Mouse (Mus musculus) ES-CJ7 (cell line): Measurements from ENCODE around the gene Med27.

Experiments used
- DNase-seq: peaks from one replicate; pipeline ENCODE4 v3.0.0; 2011; ENCODE audit warnings: low read depth, low spot score

The Med27 gene

GRCm38 (mm10) chr2:29391996-29392395 lies 45.4 kb downstream of the Med27 start:
- no peak for DNase-seq

DNA sequence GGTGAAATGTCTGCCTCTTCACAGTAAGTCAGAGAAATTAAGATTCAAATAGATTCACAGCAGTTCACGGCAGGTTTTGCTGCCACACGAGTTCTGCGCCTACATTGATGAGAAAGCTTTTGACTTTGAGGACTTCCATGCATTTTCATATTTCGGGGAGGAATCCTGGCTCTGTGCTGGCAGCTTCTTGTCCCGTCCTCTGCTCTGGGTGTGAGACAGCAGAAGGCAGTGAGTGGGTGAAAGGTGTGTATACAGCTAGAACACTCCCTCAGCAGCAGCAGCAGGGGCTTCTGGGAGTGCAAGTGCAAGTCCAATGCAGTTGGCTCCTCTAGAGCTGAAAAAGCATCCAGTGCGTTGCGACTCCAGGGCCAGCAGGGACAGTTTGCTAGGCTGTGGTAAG lies 53.6 kb downstream of the Med27 start:
- DNase-seq: no peak

DNA sequence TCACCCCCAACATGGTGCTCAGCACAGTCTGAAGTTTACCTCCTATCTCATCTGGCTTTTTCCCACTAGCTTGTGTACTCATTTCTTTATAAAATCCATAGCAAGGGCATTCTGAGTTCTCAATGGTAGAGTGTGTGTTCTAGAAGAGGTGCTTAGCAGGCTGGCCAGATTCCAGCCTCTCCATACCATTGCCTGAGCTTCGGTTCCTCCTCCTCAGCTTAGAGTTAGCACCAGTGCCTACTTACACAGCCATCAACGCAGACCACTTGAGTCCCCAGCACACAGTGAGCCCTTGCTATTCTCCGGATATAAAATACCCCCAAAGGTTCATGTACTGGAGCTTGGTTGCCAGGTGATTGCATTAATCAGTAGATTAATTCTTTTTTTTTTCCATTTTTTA lies 54.2 kb downstream of the Med27 start:
- no peak for DNase-seq

DNA sequence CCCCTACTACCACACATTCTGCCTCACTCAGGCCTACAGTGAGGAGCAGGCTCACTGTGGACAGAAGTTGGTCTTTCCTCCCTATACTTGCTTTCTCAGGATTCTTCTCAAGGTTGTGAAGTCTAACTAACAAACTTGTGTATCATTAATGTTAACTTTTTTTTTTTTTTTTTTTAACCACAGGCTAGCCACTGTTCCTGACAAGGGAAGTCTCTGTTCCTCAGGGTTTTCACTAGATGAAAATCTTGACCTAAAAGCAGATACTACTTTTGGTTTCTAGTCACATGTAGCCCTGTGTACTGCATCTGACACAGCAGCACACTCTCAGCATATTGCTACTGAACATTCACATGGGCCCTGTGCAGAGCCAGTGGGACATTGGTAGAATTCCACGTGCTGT lies 55.2 kb downstream of the Med27 start:
- DNase-seq: no peak

DNA sequence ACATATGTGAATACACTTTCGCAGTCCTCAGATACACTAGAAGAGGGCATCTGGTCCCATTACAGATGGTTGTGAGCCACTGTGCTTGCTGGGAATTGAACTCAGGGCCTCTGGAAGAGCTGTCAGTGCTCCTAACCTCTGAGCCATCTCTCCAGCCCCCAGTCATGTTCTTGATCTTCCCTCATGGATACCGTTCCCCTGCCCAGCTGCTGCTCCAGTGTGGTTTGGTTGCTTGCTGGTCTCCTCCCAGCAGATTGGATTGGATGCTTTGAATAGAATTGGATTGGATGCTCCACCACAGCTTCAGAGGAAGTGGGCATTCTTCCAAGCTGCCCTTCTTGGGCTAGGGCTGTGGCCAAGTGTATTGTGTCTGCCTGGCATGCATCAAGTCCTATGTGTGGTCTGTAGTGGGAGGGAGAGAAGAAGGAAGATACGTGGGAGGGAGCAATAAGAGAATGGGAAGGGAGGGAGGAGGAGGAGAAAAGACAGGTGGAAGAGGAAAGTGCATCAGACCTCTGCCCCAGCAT lies 56.0 kb downstream of the Med27 start:
- no peak for DNase-seq

DNA sequence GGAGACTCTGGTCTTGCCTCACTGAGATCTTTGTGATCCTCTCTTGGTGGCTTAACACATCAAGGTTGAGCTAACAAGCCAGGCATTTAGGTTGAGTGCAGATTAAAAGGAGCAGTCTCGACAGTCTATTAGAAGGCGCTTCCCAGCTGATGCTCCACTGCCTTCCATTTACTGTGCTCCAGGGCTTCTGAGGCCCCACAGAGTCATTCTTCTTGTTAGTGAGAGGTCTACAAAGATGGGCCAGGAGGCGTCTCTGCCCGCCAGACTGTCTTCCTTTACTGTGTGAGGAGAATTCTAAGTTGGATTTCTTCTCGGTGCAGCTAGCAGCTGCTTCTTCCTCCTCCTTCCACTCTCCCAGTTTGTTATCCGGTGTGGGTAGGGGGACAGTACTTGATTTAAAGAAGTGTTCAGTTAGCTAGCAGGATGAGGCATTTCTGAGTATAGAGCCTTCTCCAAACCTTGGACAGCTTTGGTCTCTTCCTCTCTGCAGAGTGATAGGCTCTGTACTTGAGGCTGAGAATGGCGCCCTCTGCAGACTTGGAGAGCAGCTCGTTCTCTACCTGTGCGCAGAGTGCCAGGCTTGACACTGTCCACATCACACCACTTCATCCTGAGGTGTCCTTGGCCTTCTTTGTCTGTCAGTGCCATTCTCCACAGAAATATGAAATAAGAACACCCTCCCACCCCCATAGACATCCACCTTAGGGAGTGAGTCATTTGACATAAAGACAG lies 57.3 kb downstream of the Med27 start:
- peak; percentile 21 for DNase-seq

DNA sequence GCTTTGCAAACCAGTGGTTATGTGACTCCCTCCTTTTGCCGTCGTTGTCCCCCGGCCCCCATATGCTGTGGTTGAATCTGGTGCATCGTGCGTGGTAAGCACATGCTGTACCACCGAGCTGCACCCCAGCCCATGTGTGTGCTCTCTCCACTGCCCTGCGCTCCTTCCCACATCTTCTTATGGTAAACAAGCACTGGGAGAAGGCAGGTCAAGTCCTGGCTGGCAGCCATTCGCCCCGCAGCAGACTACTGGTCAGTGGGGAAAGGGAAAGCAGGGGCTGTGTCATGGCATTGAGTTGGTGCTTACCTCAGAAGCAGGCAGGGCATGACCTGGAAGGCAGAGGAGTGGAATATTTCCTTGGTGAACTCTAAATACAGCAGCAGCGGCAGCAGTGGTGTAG lies 58.3 kb downstream of the Med27 start:
- DNase-seq: no peak

DNA sequence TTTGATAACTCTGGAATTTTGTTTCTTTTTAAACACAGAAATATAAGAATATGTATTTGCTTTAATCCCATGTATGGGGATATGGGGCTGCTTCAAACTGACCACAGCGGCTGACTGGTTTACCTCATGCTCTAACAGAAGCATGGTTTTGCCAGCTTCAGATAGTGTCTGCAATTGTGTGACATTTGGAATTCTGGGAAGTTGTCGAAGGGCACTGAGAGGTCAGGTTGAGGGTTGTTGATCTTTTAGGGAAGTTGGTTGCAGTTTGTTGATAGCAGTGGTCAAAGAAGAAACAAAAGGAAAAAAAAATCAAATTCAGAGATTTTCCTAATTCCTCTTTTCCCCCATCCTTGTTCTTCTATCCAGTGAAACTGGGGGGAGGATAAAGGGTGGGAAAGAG lies 59.2 kb downstream of the Med27 start:
- no peak for DNase-seq

DNA sequence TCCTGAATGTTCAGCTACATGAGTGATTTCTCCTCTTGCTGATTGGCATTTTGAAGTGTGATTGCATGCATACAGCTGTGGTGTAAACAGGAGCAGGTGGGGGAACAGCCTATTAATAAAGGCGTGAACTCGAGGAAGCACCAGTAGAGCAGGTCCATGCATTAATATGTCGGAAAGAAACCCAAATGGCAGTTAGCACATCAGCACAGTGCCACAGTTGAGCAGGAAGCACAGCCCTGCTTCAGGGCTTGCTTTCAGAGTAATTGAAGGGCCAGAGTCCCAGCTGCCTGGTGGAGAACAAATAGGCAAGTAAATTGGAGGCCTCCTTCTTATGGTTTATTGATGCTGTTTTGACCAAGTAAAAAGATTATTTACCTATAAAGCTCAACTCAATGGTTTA lies 60.7 kb downstream of the Med27 start:
- DNase-seq: no peak

DNA sequence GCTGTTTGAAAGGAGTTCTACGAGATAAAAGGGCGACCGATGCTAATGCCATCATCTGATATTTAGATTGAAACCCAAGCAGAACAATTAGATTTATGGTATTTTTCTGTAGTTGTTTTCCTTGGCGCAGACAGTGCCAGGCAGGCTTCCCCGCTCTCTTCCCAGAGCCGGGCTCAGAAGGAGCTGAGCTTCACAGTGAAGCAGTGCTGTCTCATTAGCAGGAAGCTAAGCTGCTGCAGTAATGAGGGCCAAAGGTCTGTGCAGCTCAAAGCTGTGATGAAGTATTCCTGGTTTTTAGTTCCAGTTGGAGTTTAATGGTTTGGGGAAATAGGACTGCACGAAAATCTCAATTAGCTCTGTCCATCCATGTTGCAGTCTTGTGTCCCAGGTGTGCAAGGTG lies 61.1 kb downstream of the Med27 start:
- no peak for DNase-seq

- no peak for DNase-seq
Measured at GRCm38 (mm10) chr2:29410884-29411283, 64.3 kb downstream of the Med27 start.

- no peak for DNase-seq
Measured at GRCm38 (mm10) chr2:29412458-29412857, 65.8 kb downstream of the Med27 start.

- peak; percentile 31 for DNase-seq
Measured at GRCm38 (mm10) chr2:29413259-29413993, 66.8 kb downstream of the Med27 start.

- no peak for DNase-seq
Measured at GRCm38 (mm10) chr2:29414852-29415473, 68.3 kb downstream of the Med27 start.

- no peak for DNase-seq
Measured at GRCm38 (mm10) chr2:29418498-29418897, 71.9 kb downstream of the Med27 start.

GRCm38 (mm10) chr2:29419434-29419833 lies 72.8 kb downstream of the Med27 start:
- DNase-seq: no peak

DNA sequence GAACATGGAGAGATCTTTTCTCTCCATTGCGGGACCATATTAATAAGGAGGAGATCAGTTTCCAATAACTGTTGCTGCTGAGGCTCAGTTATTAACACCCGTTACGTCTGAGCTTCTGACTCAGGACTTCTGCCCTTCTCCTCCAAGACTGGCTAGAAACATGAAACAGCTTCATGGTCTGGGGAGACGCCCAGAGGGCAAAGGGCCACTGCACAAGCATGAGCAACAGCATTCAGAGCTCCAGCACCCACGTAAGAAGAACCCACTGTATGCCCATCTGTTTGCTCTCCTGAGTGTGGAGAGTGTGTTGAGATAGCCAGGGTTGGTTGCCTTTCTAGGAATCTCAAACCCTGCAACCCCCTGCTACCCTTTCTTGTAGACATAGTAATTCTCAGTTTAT lies 73.3 kb downstream of the Med27 start:
- no peak for DNase-seq

- no peak for DNase-seq
Measured at GRCm38 (mm10) chr2:29422126-29422840, 75.7 kb downstream of the Med27 start.

DNA sequence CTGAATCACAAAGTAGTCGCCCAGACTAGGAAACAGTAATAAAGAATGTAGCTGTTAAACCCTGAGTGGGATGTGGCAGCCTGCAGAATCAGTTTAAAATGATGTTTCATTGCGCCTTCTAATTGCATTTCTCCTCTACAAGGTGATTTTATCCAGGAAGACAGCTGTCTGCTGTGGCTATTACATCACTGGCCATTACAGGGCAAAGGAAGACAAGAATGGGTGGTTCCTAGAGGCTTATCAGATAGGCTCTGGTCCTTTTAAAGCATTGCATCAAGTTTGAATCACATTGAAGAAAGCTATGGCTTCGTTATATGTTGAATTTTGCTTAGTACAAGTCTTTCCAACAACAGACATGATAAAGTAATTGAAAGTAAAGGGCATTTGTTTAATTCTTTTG lies 76.4 kb downstream of the Med27 start:
- no peak for DNase-seq

GRCm38 (mm10) chr2:29425386-29425785 lies 78.8 kb downstream of the Med27 start:
- DNase-seq: no peak

DNA sequence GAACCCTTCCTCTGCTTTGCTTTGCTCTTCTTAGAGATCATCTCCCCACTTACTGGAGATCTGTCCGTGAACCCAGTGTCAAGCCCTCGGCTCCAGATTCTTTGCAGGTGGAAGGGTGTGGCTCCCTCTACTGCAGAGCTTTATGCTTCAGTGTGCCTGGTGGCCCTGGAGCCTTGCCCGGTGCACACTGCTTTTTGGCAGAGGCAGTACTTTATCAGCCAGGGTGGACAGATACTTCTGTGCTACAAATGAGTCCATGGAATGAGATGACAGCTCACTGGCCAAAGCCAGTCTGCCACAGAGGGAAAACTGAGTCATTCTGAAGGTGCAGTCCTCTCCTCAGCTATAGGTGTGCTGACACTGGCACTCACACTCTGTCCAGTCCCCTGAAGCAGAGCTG lies 80.1 kb downstream of the Med27 start:
- no peak for DNase-seq

DNA sequence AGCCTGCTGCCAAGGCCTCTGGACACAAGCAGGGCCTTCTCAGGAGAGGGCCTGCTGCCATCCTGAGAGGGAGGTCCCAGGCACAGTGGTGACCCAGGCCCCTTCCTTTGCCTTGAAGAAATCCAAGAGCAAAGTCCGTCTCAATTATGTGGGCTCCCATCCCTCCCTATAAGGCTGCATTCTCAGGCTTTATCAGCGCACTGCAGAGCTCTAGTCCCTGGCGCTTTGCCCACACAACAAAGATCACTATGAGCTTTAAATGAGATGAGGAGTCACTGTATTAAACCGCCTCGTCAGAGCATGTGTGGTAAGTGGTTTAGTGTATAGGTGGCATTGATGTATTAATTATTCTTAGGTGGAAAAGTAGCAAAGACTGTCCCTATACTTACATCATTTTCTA lies 85.9 kb downstream of the Med27 start:
- DNase-seq: no peak
